Mouse (Mus musculus): ENCODE data around the gene Alkal2. TPM values are rescaled to one million over a fixed set of nuclear protein-coding genes. Genes with fewer than 3 reads are reported as not detected.

Alkal2 gene
- total RNA-seq, 1 experiment from 2014 or later = not detected

DNA sequence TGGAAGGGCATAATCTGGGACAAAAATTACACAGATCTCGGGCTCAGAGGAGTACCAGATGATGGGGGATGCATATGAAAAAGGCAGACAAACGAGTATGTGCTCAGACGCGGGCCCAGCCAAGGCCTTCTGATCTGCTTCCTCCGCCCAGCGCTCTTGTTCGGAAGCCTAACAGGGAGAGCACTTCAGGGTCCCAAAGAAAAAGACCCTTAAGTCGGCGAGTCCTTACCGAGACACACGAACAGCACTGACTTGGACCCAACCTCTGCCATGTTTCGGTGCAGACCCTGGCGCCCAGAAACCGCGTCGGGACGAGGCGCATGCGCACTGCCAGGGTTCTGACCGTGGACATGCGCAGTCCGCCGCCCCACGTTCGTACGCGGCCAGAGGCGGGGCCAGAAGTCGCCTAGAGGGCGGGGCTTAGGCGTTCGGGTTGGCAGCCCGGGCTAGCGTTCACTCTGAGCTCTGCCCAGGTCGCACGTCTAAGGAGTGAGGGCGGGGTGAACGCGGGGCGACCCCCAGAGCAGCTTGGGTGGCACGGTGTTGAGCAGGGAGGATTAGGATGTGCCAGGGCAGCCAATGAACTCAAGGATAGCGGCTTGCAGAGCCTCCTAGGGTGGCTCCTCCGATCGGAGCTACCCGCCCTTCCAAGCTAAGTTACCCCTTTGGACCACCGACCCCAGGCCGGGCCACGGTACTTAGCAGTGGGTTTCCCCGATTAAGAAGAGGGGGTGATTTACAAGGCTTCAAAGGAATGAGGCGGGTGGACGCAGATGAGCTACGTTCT lies 27.3 kb downstream of the Alkal2 start, which contains the start of the genes Acp1 and Sh3yl1:
Acp1 (minus strand) TSS at position 329 of the 787 bp plus-strand sequence.
Sh3yl1 (plus strand) TSS at position 408 of the 787 bp plus-strand sequence.
- ATAC-seq (replicated peaks; ENCODE audit: insufficient number of reproducible peaks, low FRiP score, low TSS enrichment, poor library complexity, severe bottlenecking) = peak; percentile 95

DNA sequence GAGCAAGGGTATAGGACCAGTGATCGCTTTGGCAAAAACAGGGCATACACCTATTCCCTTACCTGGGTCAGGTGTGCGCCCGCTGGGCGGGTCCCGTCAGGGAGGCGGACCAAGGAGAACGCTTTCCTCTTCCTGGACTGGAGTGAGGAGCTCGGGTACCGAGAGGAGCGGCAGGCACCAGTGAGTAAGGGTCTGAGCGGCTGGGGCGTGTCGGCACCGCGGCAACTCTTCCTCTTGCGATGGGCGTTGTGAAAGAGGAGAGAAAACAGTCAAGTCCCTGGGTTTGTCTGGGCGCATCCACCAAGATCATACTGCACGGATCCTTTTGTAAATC lies 27.9 kb downstream of the Alkal2 start:
- peak; percentile 23; the same call in 1 of the 2 replicates for ATAC-seq (replicated peaks; ENCODE audit: insufficient number of reproducible peaks, low FRiP score, low TSS enrichment, poor library complexity, severe bottlenecking)

DNA sequence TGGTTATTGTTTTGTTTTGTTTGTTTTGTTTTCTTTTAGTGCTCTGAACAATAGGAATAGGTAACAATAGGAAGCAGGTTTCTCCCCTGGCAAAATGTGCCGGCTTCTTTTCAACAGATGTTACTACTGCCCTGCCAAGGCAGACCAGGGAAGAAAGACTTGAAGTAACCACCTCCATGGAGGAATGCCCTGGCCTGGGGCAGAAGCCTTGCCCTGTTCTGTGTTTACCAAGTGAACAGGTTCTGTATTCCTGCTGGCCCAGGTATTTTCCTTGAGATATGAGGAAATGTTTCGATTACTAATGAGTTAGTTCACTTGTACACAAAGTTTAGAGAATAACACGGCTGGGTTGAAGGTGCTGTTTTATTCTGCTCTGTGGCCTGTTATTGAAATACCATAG lies 28.7 kb downstream of the Alkal2 start:
- ATAC-seq (replicated peaks; ENCODE audit: insufficient number of reproducible peaks, low FRiP score, low TSS enrichment, poor library complexity, severe bottlenecking) = no peak

DNA sequence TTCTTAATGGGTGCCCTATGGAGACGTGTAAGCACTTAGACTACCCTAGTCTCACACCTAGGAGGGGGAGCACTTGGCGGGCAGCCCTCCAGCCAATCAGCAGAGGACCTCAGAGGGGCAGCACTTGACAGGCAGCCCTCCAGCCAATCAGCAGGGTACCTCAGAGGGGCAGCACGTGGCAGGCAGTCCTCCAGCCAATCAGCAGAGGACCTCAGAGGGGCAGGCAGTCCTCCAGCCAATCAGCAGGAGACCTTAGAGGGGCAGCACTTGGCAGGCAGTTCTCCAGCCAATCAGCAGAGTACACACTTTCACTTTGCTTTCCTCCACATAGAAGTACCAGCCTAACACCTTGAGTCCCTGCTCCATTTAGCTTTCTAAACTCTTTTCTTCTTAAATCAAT lies 38.3 kb downstream of the Alkal2 start:
- no peak for ATAC-seq (replicated peaks; ENCODE audit: insufficient number of reproducible peaks, low FRiP score, low TSS enrichment, poor library complexity, severe bottlenecking)

DNA sequence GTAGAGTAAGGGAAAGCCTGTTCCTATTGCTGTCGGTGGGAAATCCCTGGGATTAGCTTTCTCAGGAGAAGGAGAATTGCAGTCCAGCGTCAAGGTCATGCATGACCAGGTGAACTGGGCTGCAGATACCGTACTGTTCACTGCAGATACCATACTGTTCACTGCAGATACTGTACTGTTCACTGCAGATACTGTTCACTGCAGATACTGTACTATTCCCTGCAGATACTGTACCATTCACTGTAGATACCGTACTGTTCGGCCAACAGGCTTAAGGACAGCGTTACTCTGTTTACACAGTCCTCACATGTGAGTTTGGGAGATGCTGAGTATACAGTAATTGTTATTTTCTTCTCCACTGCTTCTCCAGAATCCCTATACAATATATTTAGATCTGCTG lies 44.1 kb downstream of the Alkal2 start:
- ATAC-seq (replicated peaks; ENCODE audit: insufficient number of reproducible peaks, low FRiP score, low TSS enrichment, poor library complexity, severe bottlenecking) = no peak

DNA sequence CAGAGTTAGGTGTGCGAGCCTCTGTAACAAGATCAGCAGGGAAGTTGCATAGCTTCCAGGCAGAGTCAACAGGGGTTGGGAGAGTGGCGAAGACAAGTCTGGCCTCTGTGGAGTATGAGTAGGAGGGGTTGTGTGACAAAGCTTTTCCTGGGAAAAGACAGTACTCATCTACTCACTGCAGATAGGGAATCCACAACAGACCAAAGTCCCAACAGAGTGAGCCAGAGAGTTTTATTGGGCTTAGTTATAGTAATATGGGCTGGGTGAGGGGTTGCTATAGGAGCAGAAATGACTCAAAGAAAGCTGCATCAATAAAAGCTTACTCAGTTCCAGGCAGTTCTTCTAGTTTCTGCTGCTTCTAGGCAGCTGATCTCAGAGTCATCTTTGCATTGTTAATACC lies 49.2 kb downstream of the Alkal2 start:
- ATAC-seq (replicated peaks; ENCODE audit: insufficient number of reproducible peaks, low FRiP score, low TSS enrichment, poor library complexity, severe bottlenecking) = no peak

DNA sequence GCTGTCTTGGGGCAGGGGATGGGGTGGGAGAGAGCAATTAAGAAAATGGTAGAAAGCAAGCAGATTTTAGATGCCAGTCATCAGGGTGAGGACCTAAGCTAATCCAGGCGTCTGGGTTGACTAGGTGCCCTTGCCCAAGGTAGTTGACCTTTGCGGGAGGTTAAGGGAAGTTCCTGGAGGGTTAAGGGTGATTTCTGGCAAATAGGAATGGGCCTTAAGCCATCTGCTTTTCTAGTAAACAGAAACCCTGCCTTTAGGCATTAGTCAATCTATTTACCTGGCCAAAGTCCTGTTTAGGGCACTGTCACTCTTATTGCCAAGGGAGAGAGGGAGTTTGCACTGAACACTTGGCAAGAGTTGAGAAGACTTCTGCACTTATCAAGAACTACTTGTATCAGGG lies 52.8 kb downstream of the Alkal2 start:
- ATAC-seq (replicated peaks; ENCODE audit: insufficient number of reproducible peaks, low FRiP score, low TSS enrichment, poor library complexity, severe bottlenecking) = no peak

Other genes starting within 250 kb of the Alkal2 start
- gene Acp1, start 27.3 kb downstream of the Alkal2 start, total RNA-seq (2017) = 32.0 to 42.7 TPM (median 42.3 TPM) in 3 replicates
- 0.39 to 2.3 TPM (median 2.1 TPM) in 3 replicates for gene Sh3yl1, start 27.3 kb downstream of the Alkal2 start, total RNA-seq (2017)
- 0.11 to 0.67 TPM (median 0.19 TPM) in 3 replicates for gene Fam110c, start 189.5 kb downstream of the Alkal2 start, total RNA-seq (2017)

Data from monocyte, adult 5-6 weeks (primary cell).